Mouse (Mus musculus): ENCODE data around the gene Dhfr. TPM values are rescaled to one million over a fixed set of nuclear protein-coding genes. Genes with fewer than 3 reads are reported as not detected.

Gene Dhfr
- total RNA-seq, 1 experiment: 15.7 TPM

DNA sequence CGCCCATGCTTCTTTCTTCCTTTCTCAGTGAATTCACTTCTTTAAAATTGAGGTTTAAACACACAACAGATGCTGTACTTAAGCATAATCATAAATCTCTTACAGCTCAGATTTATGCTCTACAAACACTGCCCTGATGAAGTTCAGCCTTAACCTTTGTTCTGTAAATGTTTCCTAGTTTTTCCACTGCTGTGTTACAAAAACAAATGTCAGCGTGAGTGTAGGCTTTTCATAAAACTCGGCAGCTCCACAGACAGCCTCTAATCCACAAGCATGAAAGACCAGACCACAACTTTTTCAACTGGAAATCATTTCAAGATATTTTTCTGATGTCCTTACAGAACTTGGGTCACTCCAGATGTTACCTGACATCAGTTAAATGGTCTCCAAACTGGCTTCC lies 49.0 kb downstream of the Dhfr start:
- H3K27ac ChIP-seq (ENCODE audit: insufficient read depth, low read depth, low read length, poor library complexity, severe bottlenecking): no peak overlapping the region
- in situ Hi-C loops (cut with MboI; ENCODE audit: low sequenced_read_pairs in 2 of 2, unreplicated experiment in 2 of 2): no loop called here
- no peaks in the 10 kb centered on the region for H3K36me3 ChIP-seq (ENCODE audit: control insufficient read depth, insufficient read depth, low read length, poor library complexity, severe bottlenecking)
- no peak overlapping the region for H3K4me3 ChIP-seq (ENCODE audit: insufficient read depth in 1 of 2, low read depth in 1 of 2, low read length in 2 of 2, poor library complexity in 1 of 2, severe bottlenecking in 1 of 2)
- TF ChIP-seq CHD2 (IDR thresholded peaks at IDR 0.05; ENCODE audit: low read depth, low read length) (no peak), ZC3H11A (IDR thresholded peaks at IDR 0.05; ENCODE audit: borderline replicate concordance, low read depth, low read length) (no peak), HCFC1 (IDR thresholded peaks at IDR 0.05; ENCODE audit: borderline replicate concordance, insufficient read depth, low read length) (no peak), ZNF384 (IDR thresholded peaks at IDR 0.05; ENCODE audit: low read depth, low read length) (no peak), MAFK (IDR thresholded peaks at IDR 0.05; ENCODE audit: insufficient read depth, low read depth, low read length) (no peak)
- H3K9me3 ChIP-seq (ENCODE audit: control insufficient read depth, insufficient read depth, low read depth, low read length): no peaks in the 10 kb centered on the region
- DNase-seq (ENCODE audit: low read depth, low spot score): no peak
- no peaks in the 10 kb centered on the region for H3K4me1 ChIP-seq (ENCODE audit: control insufficient read depth in 2 of 2, insufficient read depth in 2 of 2, low read length in 2 of 2, poor library complexity in 1 of 2)
- no peak overlapping the region for H3K9ac ChIP-seq (ENCODE audit: insufficient read depth, low read depth, low read length, poor library complexity, severe bottlenecking)

- TF ChIP-seq ZNF384 (IDR thresholded peaks at IDR 0.05; ENCODE audit: low read depth, low read length) (no peak), HCFC1 (IDR thresholded peaks at IDR 0.05; ENCODE audit: borderline replicate concordance, insufficient read depth, low read length) (no peak), ZC3H11A (IDR thresholded peaks at IDR 0.05; ENCODE audit: borderline replicate concordance, low read depth, low read length) (no peak), MAFK (IDR thresholded peaks at IDR 0.05; ENCODE audit: insufficient read depth, low read depth, low read length) (no peak), CHD2 (IDR thresholded peaks at IDR 0.05; ENCODE audit: low read depth, low read length) (no peak)
- DNase-seq (ENCODE audit: low read depth, low spot score): no peak
- in situ Hi-C loops (cut with MboI; ENCODE audit: low sequenced_read_pairs in 2 of 2, unreplicated experiment in 2 of 2): no loop called here
- Histone ChIP-seq H3K9ac (ENCODE audit: insufficient read depth, low read depth, low read length, poor library complexity, severe bottlenecking) (no peak overlapping the region), H3K9me3 (ENCODE audit: control insufficient read depth, insufficient read depth, low read depth, low read length) (no peaks in the 10 kb centered on the region), H3K36me3 (ENCODE audit: control insufficient read depth, insufficient read depth, low read length, poor library complexity, severe bottlenecking) (no peaks in the 10 kb centered on the region), H3K4me1 (ENCODE audit: control insufficient read depth in 2 of 2, insufficient read depth in 2 of 2, low read length in 2 of 2, poor library complexity in 1 of 2) (no peaks in the 10 kb centered on the region), H3K27ac (ENCODE audit: insufficient read depth, low read depth, low read length, poor library complexity, severe bottlenecking) (no peak overlapping the region), H3K4me3 (ENCODE audit: insufficient read depth in 1 of 2, low read depth in 1 of 2, low read length in 2 of 2, poor library complexity in 1 of 2, severe bottlenecking in 1 of 2) (no peak overlapping the region)
These were observed 56.0 kb downstream of the Dhfr start for GRCm38 (mm10) chr13:92410486-92410885.

DNA sequence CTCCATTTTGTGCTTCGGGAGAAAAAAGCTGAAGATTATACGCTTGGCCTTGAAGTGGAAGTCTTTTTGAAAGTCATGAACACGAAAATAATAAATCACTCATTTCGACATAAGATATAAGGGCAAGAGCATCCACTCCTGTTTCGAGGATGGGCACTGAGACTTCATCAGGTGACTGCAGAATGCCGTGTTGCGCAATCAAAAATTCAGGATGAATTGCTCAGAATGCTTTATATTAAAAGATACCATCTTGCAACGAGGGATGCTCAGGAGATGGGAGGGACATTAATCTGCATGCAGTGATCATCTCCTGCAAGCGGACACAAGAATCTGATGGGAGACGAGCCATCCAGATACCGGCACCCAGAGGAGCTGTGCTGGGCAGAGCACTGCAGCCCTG lies 65.1 kb downstream of the Dhfr start:
- in situ Hi-C loops (cut with MboI; ENCODE audit: low sequenced_read_pairs in 2 of 2, unreplicated experiment in 2 of 2): no loop called here
- H3K36me3 ChIP-seq (ENCODE audit: control insufficient read depth, insufficient read depth, low read length, poor library complexity, severe bottlenecking): no peaks in the 10 kb centered on the region
- no peak for DNase-seq (ENCODE audit: low read depth, low spot score)
- no peak overlapping the region for H3K4me3 ChIP-seq (ENCODE audit: insufficient read depth in 1 of 2, low read depth in 1 of 2, low read length in 2 of 2, poor library complexity in 1 of 2, severe bottlenecking in 1 of 2)
- H3K27ac ChIP-seq (ENCODE audit: insufficient read depth, low read depth, low read length, poor library complexity, severe bottlenecking): no peak overlapping the region
- TF ChIP-seq ZC3H11A (IDR thresholded peaks at IDR 0.05; ENCODE audit: borderline replicate concordance, low read depth, low read length) (no peak), HCFC1 (IDR thresholded peaks at IDR 0.05; ENCODE audit: borderline replicate concordance, insufficient read depth, low read length) (no peak)
- no peaks in the 10 kb centered on the region for H3K9me3 ChIP-seq (ENCODE audit: control insufficient read depth, insufficient read depth, low read depth, low read length)
- H3K4me1 ChIP-seq (ENCODE audit: control insufficient read depth in 2 of 2, insufficient read depth in 2 of 2, low read length in 2 of 2, poor library complexity in 1 of 2): no peaks in the 10 kb centered on the region
- no peak overlapping the region for H3K9ac ChIP-seq (ENCODE audit: insufficient read depth, low read depth, low read length, poor library complexity, severe bottlenecking)

- H3K4me1 ChIP-seq (ENCODE audit: control insufficient read depth in 2 of 2, insufficient read depth in 2 of 2, low read length in 2 of 2, poor library complexity in 1 of 2): peaks cover 0 to 4% of the 10 kb centered on the region in 2 experiments; a peak in 2 of 4 replicates
- no peak overlapping the region for H3K9ac ChIP-seq (ENCODE audit: insufficient read depth, low read depth, low read length, poor library complexity, severe bottlenecking)
- TF ChIP-seq ZNF384 (IDR thresholded peaks at IDR 0.05; ENCODE audit: low read depth, low read length) (no peak), ZC3H11A (IDR thresholded peaks at IDR 0.05; ENCODE audit: borderline replicate concordance, low read depth, low read length) (no peak), CHD2 (IDR thresholded peaks at IDR 0.05; ENCODE audit: low read depth, low read length) (no peak), HCFC1 (IDR thresholded peaks at IDR 0.05; ENCODE audit: borderline replicate concordance, insufficient read depth, low read length) (no peak), MAFK (IDR thresholded peaks at IDR 0.05; ENCODE audit: insufficient read depth, low read depth, low read length) (no peak)
- no peak overlapping the region for H3K4me3 ChIP-seq (ENCODE audit: insufficient read depth in 1 of 2, low read depth in 1 of 2, low read length in 2 of 2, poor library complexity in 1 of 2, severe bottlenecking in 1 of 2)
- H3K27ac ChIP-seq (ENCODE audit: insufficient read depth, low read depth, low read length, poor library complexity, severe bottlenecking): no peak overlapping the region
- no peaks in the 10 kb centered on the region for H3K9me3 ChIP-seq (ENCODE audit: control insufficient read depth, insufficient read depth, low read depth, low read length)
- DNase-seq (ENCODE audit: low read depth, low spot score): no peak
- no peaks in the 10 kb centered on the region for H3K36me3 ChIP-seq (ENCODE audit: control insufficient read depth, insufficient read depth, low read length, poor library complexity, severe bottlenecking)
- in situ Hi-C loops (cut with MboI; ENCODE audit: low sequenced_read_pairs in 2 of 2, unreplicated experiment in 2 of 2): no loop called here
These were observed 69.2 kb downstream of the Dhfr start for GRCm38 (mm10) chr13:92423711-92424110.

- peak within 1 kb of the TSS; percentile 72 to 73 for H3K4me3 ChIP-seq (ENCODE audit: insufficient read depth in 1 of 2, low read depth in 1 of 2, low read length in 2 of 2, poor library complexity in 1 of 2, severe bottlenecking in 1 of 2)
- in situ Hi-C loops (cut with MboI; ENCODE audit: low sequenced_read_pairs in 2 of 2, unreplicated experiment in 2 of 2): no loop called here
- peak; percentile 75 for DNase-seq (ENCODE audit: low read depth, low spot score)
- no peaks in the 10 kb centered on the region for H3K9me3 ChIP-seq (ENCODE audit: control insufficient read depth, insufficient read depth, low read depth, low read length)
- no peaks in the 10 kb centered on the region for H3K36me3 ChIP-seq (ENCODE audit: control insufficient read depth, insufficient read depth, low read length, poor library complexity, severe bottlenecking)
- peaks cover 0 to 4% of the 10 kb centered on the region in 2 experiments; a peak in 2 of 4 replicates for H3K4me1 ChIP-seq (ENCODE audit: control insufficient read depth in 2 of 2, insufficient read depth in 2 of 2, low read length in 2 of 2, poor library complexity in 1 of 2)
- no peak within 1 kb of the TSS for H3K27ac ChIP-seq (ENCODE audit: insufficient read depth, low read depth, low read length, poor library complexity, severe bottlenecking)
- H3K9ac ChIP-seq (ENCODE audit: insufficient read depth, low read depth, low read length, poor library complexity, severe bottlenecking): peak within 1 kb of the TSS; percentile 60
- TF ChIP-seq CHD2 (IDR thresholded peaks at IDR 0.05; ENCODE audit: low read depth, low read length): no peak
- TF ChIP-seq HCFC1 (IDR thresholded peaks at IDR 0.05; ENCODE audit: borderline replicate concordance, insufficient read depth, low read length): peak; percentile 5; the same call in 1 of the 2 replicates
- TF ChIP-seq ZNF384 (IDR thresholded peaks at IDR 0.05; ENCODE audit: low read depth, low read length): no peak
- no peak for TF ChIP-seq MAFK (IDR thresholded peaks at IDR 0.05; ENCODE audit: insufficient read depth, low read depth, low read length)
- no peak for TF ChIP-seq ZC3H11A (IDR thresholded peaks at IDR 0.05; ENCODE audit: borderline replicate concordance, low read depth, low read length)
These were observed 71.3 kb downstream of the Dhfr start, which contains the start of gene Ankrd34b for GRCm38 (mm10) chr13:92425758-92426264. Gene Ankrd34b, plus strand, starts transcription at chr13:92425896.
